Mouse (Mus musculus): ENCODE measurements around the gene Sde2.

GRCm38 (mm10) chr1:180830175-180830574 is 20.8 kb upstream of the Sde2 start:
- no peak for TF ChIP-seq POLR2A (IDR thresholded peaks at IDR 0.05; ENCODE audit: borderline replicate concordance, low read depth, low read length)
- TF ChIP-seq CTCF (IDR thresholded peaks at IDR 0.05; ENCODE audit: low read depth, low read length) = no peak

All from bone marrow macrophage, adult 2 months (primary cell).